Mouse (Mus musculus) layer of hippocampus, postnatal 36 days (tissue): Measurements from ENCODE around the gene Gm266. TPM values are rescaled to one million over a fixed set of nuclear protein-coding genes. Genes with fewer than 3 reads are reported as not detected.

ENCODE experiments used
- DNase-seq, 2 experiments: peaks; one replicate each; pipeline ENCODE4 v3.0.0; 2022
- total RNA-seq, 2 experiments: library from RNA; stranded (reverse); gene quantifications; 2 replicates each; pipeline ENCODE4 v1.2.3; 2021

Gm266 gene
- total RNA-seq, 2 experiments from 2014 or later = 5.5 to 7.8 TPM

GRCm38 (mm10) chr12:111436170-111436569 lies 49.5 kb downstream of the Gm266 start:
- no peak for DNase-seq

DNA sequence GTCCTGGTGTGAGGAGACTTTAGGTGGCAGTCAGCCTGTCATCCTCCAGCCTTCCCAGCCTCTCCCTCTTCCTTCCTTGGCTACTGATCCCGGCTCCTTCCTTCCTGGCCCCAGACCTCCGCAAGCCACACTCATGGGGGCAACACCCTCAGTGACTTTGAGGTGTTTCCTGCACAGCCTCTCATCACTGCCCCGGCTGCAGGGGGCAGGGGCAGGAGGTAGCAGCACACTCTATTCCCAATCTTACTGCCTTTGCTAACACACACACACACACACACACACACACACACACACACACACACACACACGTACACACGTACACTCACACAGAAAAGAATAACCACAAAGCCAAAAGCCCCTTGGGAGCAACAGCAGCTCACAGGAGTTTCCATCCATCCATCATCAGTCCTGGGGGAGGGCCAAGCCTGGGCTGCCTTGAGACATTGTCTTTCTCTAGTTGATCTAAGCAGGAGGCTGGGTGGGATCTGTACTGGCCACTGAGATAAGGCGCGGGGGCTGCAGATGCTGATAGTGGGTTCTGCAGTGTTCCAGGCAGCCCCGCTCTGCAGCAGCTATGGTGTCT lies 50.8 kb downstream of the Gm266 start:
- DNase-seq = no peak

Other genes with a start within 250 kb of the Gm266 start
- gene Amn, start 214.7 kb downstream of the Gm266 start, total RNA-seq = 1 to 10 TPM; 2.8 to 4.7 TPM
- 100 to 1,000 TPM; 112 to 115 TPM for gene Cdc42bpb, start 108.1 kb downstream of the Gm266 start, total RNA-seq
- 1 to 10 TPM in 1 of 2 experiments, not detected in 1; 1.2 TPM for gene Lbhd2, start 79.0 kb downstream of the Gm266 start, total RNA-seq
- gene Exoc3l4, start 68.8 kb downstream of the Gm266 start, total RNA-seq = 1 to 10 TPM; 3.3 to 5.5 TPM
- gene Tnfaip2, start 43.4 kb downstream of the Gm266 start, total RNA-seq = 1 to 10 TPM in 1 of 2 experiments, under 1 TPM in 1; 0.40 to 1.0 TPM
- gene Eif5, start 52.2 kb upstream of the Gm266 start, total RNA-seq = 100 to 1,000 TPM; 230 to 261 TPM
- gene Mark3, start 88.7 kb upstream of the Gm266 start, total RNA-seq = 100 to 1,000 TPM; 106 to 122 TPM
- gene Ckb, start 186.5 kb upstream of the Gm266 start, total RNA-seq = 1,000 to 10,000 TPM; 1,201 to 1,207 TPM
- 10 to 100 TPM; 16.1 to 17.4 TPM for gene Trmt61a, start 192.3 kb upstream of the Gm266 start, total RNA-seq
- 10 to 100 TPM; 50.1 to 51.3 TPM for gene Bag5, start 227.4 kb upstream of the Gm266 start, total RNA-seq
- 10 to 100 TPM; 35.7 to 37.9 TPM for gene Apopt1, start 227.4 kb upstream of the Gm266 start, total RNA-seq